Mouse (Mus musculus) stomach, embryonic 14.5 days (tissue): Measurements from ENCODE around the gene Abtb2. TPM values are rescaled to one million over a fixed set of nuclear protein-coding genes. Genes with fewer than 3 reads are reported as not detected.

Experiments
- ATAC-seq: fragments of 200-750 bp; cut with Nextera tagmentation; 2 replicates; pipeline ENCODE4 v1.8.0; 2017; ENCODE audit warnings: low read depth, moderate TSS enrichment; ENCODE audit not compliant: insufficient number of reproducible peaks, insufficient read depth, low FRiP score
- H3K27ac ChIP-seq: fragments of 300-500 bp; sonication (generic); 2 replicates; pipeline ENCODE4 v1.5.1; 2014; ENCODE audit warnings: mild to moderate bottlenecking, low read length, moderate library complexity, mixed read lengths
- H3K27me3 ChIP-seq: fragments of 300-500 bp; sonication (generic); 2 replicates; pipeline ENCODE4 v1.6.1; 2014; ENCODE audit warnings: low read length, control low read depth, mixed read lengths; ENCODE audit not compliant: control insufficient read depth, insufficient read depth
- H3K36me3 ChIP-seq: fragments of 300-500 bp; sonication (generic); 2 replicates; pipeline ENCODE4 v1.6.1; 2014; ENCODE audit warnings: mild to moderate bottlenecking, control low read depth, low read length, moderate library complexity, mixed read lengths; ENCODE audit not compliant: control insufficient read depth, insufficient read depth
- H3K4me1 ChIP-seq: fragments of 300-500 bp; sonication (generic); 2 replicates; pipeline ENCODE4 v1.6.1; 2014; ENCODE audit warnings: low read length, control low read depth, mixed read lengths; ENCODE audit not compliant: control insufficient read depth, insufficient read depth
- H3K4me2 ChIP-seq: fragments of 300-500 bp; sonication (generic); replicated peaks from 2 replicates; pipeline ENCODE4 v1.6.1; 2014; ENCODE audit warnings: low read depth, low read length, control low read depth
- H3K4me3 ChIP-seq: fragments of 300-500 bp; sonication (generic); 2 replicates; pipeline ENCODE4 v1.5.1; 2014; ENCODE audit warnings: low read depth, low read length, control low read depth
- H3K9ac ChIP-seq: fragments of 300-500 bp; sonication (generic); replicated peaks from 2 replicates; pipeline ENCODE4 v1.6.1; 2014; ENCODE audit warnings: low read depth, mild to moderate bottlenecking, control low read depth, low read length, moderate library complexity, mixed read lengths
- H3K9me3 ChIP-seq: fragments of 300-500 bp; sonication (generic); 2 replicates; pipeline ENCODE4 v1.6.1; 2016; ENCODE audit warnings: low read depth, low read length, control low read depth; ENCODE audit not compliant: control insufficient read depth
- WGBS: fragments of 180-500 bp; shearing (Covaris S2); extraction: QIAGEN DNeasy Blood & Tissue Kit; methylation state at CpG from one replicate; pipeline ENCODE4 v1.1.7; 2014; 5-methylcytosine and 5-hydroxymethylcytosine counted together
- polyA plus RNA-seq: library from polyadenylated mRNA; unstranded; fragments of >200 nt; fragmentation: Nextera tagmentation; extraction: Ambion mirVana; gene quantifications from 2 replicates; pipeline ENCODE4 v1.2.1, GENCODE M21; 2014

The Abtb2 gene
- polyA plus RNA-seq, 1 experiment from 2014 or later = 4.4 TPM

DNA sequence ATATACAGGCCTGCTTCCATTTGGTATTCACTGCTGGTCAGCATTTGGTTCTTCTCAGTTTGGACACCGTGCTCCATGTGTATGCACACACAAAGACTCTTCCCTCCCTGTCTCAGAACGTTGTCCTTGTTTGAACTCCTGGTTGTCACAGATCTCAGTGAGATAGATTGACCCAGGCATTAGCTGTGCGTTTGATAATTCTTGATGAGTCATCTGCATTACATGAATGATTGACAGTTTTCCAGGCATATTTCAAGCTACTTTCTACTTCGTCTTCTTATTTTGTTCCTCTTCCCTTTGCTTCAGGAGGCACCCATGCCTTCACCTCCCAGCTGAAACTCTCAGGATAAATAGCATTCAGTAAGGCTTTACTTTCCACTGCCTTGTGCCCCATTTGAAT, 107.5 kb downstream of the Abtb2 start:
- 66% methylated on average over 4 of the region's 4 CpGs for WGBS
- H3K27ac ChIP-seq = no peak overlapping the region
- no peak overlapping the region for H3K4me3 ChIP-seq
- H3K27me3 ChIP-seq = no peaks in the 10 kb centered on the region
- no peak overlapping the region for H3K4me2 ChIP-seq
- no peak for ATAC-seq
- H3K9ac ChIP-seq = no peak overlapping the region
- no peaks in the 10 kb centered on the region for H3K4me1 ChIP-seq
- H3K36me3 ChIP-seq = no peaks in the 10 kb centered on the region
- no peaks in the 10 kb centered on the region for H3K9me3 ChIP-seq

DNA sequence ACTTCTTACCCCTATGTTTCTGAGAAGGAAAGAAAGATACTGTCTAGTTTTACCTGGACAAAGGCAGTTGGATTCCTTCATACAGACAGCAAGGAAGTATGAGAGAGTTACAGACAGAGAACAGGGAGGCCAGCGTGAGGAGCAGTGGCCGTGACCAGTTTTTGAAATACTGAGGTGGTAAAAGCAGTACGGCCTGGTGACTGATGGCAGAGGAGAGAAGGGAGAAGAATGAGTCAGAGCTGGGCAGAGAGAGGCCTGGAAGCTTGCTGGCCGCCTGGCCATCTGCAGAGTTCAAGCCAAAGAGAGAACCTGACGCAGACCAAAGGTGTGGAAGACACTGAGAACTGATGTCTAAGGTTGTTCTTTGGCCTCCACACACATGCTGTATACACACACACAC, 109.3 kb downstream of the Abtb2 start:
- no peak overlapping the region for H3K9ac ChIP-seq
- no peaks in the 10 kb centered on the region for H3K4me1 ChIP-seq
- no peak for ATAC-seq
- H3K9me3 ChIP-seq = no peaks in the 10 kb centered on the region
- H3K27me3 ChIP-seq = no peaks in the 10 kb centered on the region
- H3K4me3 ChIP-seq = no peak overlapping the region
- no peak overlapping the region for H3K27ac ChIP-seq
- no peak overlapping the region for H3K4me2 ChIP-seq
- 89% methylated on average over 5 of the region's 5 CpGs for WGBS
- H3K36me3 ChIP-seq = no peaks in the 10 kb centered on the region

DNA sequence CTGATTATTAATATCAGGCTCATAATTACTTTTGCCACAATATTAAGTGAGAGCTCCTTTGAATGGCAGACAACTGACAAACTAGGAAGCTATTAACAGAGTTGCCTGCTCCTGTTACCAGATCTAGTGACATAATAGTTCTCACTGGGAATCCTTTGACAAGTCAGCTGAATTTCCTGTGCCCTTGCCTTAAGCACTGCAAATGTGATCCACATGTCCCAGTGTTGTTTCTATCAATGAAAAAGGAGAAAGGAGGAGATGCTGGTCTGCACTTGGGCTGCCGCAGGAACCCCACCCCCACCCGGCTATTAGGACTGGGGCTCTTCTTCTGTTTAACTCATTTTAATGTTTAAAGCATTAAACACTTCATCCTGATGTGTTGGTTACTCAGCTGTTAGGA, 110.7 kb downstream of the Abtb2 start:
- no peaks in the 10 kb centered on the region for H3K9me3 ChIP-seq
- no peaks in the 10 kb centered on the region for H3K36me3 ChIP-seq
- no peak overlapping the region for H3K4me2 ChIP-seq
- H3K4me1 ChIP-seq = no peaks in the 10 kb centered on the region
- no peak overlapping the region for H3K9ac ChIP-seq
- no peak overlapping the region for H3K27ac ChIP-seq
- H3K4me3 ChIP-seq = no peak overlapping the region
- ATAC-seq = no peak
- H3K27me3 ChIP-seq = no peaks in the 10 kb centered on the region
- WGBS = 27% methylated on average over 2 of the region's 2 CpGs

DNA sequence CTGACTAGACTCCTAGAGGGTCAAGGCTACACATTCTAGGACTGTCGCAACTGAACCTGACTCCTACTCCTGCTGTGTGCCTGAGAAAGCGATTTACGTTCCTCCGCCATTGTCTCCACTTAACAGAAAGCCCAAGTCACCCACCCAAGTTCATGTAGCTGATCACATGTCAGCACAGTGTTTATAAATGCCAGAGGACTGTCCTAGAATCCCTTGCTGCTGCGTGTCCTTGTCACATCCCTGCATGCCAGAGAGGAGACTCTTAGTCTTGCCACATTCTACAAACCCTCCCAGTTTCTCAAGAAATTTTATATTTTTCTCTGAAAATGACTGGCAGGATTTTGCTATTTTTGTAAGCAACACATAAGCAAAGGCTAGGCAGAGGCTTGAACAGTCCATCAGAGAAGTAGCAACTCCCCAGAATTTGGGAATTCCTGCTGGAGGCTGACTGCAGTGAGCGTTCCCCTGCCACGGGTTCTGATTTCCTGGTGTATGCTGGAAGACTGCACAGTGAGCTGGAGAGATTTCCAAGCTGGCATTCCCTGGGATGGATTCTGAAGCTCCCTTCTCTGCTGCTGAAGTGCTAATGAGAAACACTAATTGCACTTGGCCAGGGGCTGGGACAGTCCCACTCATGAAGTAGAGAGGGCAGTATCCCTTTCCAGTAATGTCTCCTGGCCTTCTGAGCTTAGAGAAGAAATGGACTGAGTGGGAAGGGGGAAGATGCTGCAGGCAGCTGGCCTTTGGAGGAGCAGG, 111.7 kb downstream of the Abtb2 start:
- Histone ChIP-seq H3K27ac (no peak overlapping the region), H3K4me3 (no peak overlapping the region), H3K36me3 (no peaks in the 10 kb centered on the region), H3K27me3 (no peaks in the 10 kb centered on the region), H3K9me3 (no peaks in the 10 kb centered on the region), H3K9ac (no peak overlapping the region), H3K4me2 (no peak overlapping the region), H3K4me1 (no peaks in the 10 kb centered on the region)
- ATAC-seq = no peak
- WGBS = 78% methylated on average over 7 of the region's 7 CpGs

DNA sequence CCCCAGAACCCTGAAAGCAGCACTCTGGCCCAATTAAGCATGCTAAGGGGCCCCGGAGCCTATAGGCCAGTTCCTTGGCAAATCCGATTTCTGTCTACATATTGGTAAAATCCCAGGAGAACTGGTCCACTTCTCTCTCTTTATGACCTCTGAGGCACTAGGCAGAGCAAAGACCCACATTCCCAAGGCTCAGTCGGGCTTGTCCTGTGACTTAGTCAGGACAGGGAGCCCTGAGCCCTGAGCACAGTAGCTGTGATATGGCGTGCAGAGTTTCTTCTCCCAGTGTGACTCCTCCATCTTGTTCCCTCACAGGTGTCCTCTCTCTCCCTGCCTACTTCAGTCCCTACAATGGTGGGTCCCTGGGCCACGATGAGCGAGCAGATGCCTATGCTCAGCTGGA, 112.3 kb downstream of the Abtb2 start:
- Histone ChIP-seq H3K36me3 (no peaks in the 10 kb centered on the region), H3K4me3 (no peak overlapping the region), H3K27me3 (no peaks in the 10 kb centered on the region), H3K9ac (no peak overlapping the region), H3K9me3 (no peaks in the 10 kb centered on the region), H3K4me2 (no peak overlapping the region), H3K27ac (no peak overlapping the region), H3K4me1 (no peaks in the 10 kb centered on the region)
- WGBS = 88% methylated on average over 6 of the region's 6 CpGs
- no peak for ATAC-seq

DNA sequence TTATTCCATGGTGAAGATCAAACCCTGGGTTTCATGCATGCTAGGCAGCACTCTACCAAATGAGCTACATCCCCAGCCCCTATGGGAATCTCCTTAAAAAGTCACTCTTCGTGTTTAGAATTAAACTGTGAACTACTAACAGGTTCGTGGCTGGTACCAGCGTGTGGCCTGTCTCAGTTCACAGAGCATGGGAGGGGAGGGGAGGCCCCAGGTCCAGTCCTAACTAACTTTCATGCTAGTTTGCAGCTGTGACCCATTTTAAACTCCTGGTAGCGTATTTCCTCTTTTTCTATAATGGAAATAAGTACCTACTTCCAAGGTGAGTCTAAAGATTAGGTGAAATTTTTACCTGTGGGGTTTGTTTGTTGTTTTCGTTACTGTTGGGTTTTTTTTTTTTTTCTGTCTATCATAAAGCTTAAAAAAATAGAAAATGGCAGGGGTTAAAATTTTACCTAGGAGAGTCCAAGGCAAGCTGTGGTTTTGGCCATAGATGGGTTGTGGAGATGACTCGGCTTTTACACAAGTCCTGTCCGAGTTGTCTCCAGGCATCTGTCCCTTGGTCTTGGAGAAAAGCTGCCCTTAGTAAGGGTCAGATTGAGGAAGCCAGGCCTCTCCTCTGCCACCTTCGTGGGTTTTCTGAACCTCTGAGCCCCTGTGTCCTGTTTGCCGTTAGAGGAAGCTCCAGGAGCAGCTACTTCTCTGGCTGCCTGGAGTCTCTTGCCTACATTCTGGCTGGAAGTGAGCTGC, 114.4 kb downstream of the Abtb2 start:
- ATAC-seq = no peak
- Histone ChIP-seq H3K4me3 (no peak overlapping the region), H3K9me3 (no peaks in the 10 kb centered on the region), H3K4me1 (peaks cover 8% of the 10 kb centered on the region; the same call in 1 of the 2 replicates), H3K36me3 (no peaks in the 10 kb centered on the region), H3K27ac (no peak overlapping the region), H3K9ac (no peak overlapping the region), H3K4me2 (no peak overlapping the region), H3K27me3 (no peaks in the 10 kb centered on the region)
- WGBS = 75% methylated on average over 9 of the region's 9 CpGs

DNA sequence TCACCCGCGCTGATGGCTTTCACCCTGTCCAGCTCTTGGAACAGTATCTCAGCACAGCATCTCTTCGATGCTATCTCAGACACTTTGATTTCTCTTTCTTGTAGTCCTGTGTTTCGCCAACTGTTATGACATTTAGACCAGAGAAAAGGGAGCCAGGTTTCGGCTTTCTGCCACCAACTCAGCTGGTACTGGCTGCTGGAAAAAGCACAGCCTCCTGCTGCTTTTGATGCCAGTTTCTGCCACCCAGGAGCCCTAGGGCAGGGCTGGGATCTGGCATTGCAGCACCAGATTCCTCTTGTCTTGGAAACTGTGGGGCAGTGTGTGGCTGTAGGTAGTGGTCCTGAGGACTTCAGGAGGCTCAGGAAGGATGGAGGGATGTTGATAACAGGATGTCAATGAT, 115.0 kb downstream of the Abtb2 start:
- H3K36me3 ChIP-seq = no peaks in the 10 kb centered on the region
- no peak overlapping the region for H3K4me2 ChIP-seq
- H3K9ac ChIP-seq = no peak overlapping the region
- H3K4me1 ChIP-seq = peaks cover 8% of the 10 kb centered on the region; the same call in 1 of the 2 replicates
- H3K27ac ChIP-seq = no peak overlapping the region
- H3K27me3 ChIP-seq = no peaks in the 10 kb centered on the region
- no peaks in the 10 kb centered on the region for H3K9me3 ChIP-seq
- no peak for ATAC-seq
- no peak overlapping the region for H3K4me3 ChIP-seq
- WGBS = 83% methylated on average over 5 of the region's 5 CpGs

DNA sequence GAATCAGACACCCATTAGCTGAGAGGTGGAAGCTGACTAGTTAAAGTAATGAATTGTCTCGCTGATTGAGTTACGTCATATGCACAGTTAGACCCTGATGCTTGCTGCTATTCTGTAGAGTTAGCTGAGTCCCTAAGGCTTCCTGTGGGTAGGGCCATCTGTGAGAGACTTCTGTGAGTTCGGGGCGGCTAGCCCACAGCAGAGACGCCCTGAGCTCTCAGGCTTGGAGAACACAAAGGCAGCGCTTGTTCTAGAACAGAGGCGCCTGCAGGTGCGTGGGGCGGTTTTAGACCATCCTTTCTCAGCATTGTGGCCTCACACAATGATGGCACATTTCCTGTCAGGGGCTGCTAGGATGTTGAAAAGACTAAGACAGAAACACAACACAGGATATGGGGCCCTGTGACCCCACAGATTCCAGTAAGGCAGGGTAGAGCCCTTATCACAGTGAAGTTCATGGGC, 116.2 kb downstream of the Abtb2 start:
- ATAC-seq = no peak

More for the DNA sequence above, 116.2 kb downstream of the Abtb2 start:
- Histone ChIP-seq H3K4me3 (no peak overlapping the region), H3K36me3 (no peaks in the 10 kb centered on the region), H3K9ac (no peak overlapping the region), H3K4me1 (peaks cover 8% of the 10 kb centered on the region; the same call in 1 of the 2 replicates), H3K27ac (no peak overlapping the region), H3K9me3 (no peaks in the 10 kb centered on the region), H3K4me2 (no peak overlapping the region), H3K27me3 (no peaks in the 10 kb centered on the region)
- WGBS = 71% methylated on average over 9 of the region's 9 CpGs
